Mouse (Mus musculus): ENCODE measurements at regions not wholly inside any gene's neighbourhood (a gene's known extent, or its start where the extent isn't known, plus 50 kb on each side); places are given as distances from the start of the nearest gene placed in this dataset.

- no peak for TF ChIP-seq POLR2A (IDR thresholded peaks at IDR 0.05; ENCODE audit: control insufficient read depth, extremely low read depth, insufficient read depth, low read length, poor library complexity)
- TF ChIP-seq CTCF (IDR thresholded peaks at IDR 0.05; ENCODE audit: borderline replicate concordance, control insufficient read depth, extremely low read depth, insufficient read depth, low read length, poor library complexity): no peak
Observed at GRCm38 (mm10) chrX:99335886-99336589, 135.0 kb downstream of the Pja1 start.
